Mouse (Mus musculus) stomach, postnatal 0 days (tissue): Measurements from ENCODE around the gene Abcc9. TPM values are rescaled to one million over a fixed set of nuclear protein-coding genes. Genes with fewer than 3 reads are reported as not detected.

Experiments used
- ATAC-seq: fragments of 200-750 bp; cut with Nextera tagmentation; 2 replicates; pipeline ENCODE4 v1.8.0; 2017; ENCODE audit not compliant: low FRiP score, low TSS enrichment
- DNase-seq: peaks from one replicate; pipeline ENCODE4 v3.0.0-alpha.2; 2016; ENCODE audit warnings: low spot score
- H3K27ac ChIP-seq: fragments of 300-500 bp; sonication (generic); replicated peaks from 2 replicates; pipeline ENCODE4 v1.5.1; 2014; ENCODE audit warnings: mild to moderate bottlenecking, control low read depth
- H3K27me3 ChIP-seq: fragments of 300-500 bp; sonication (generic); 2 replicates; pipeline ENCODE4 v1.6.1; 2014; ENCODE audit warnings: low read length; ENCODE audit not compliant: control insufficient read depth, insufficient read depth
- H3K36me3 ChIP-seq: fragments of 300-500 bp; sonication (generic); 2 replicates; pipeline ENCODE4 v1.6.1; 2014; ENCODE audit warnings: low read length, mixed read lengths; ENCODE audit not compliant: control insufficient read depth, insufficient read depth
- H3K4me1 ChIP-seq: fragments of 300-500 bp; sonication (generic); replicated peaks from 2 replicates; pipeline ENCODE4 v1.6.1; 2014; ENCODE audit warnings: antibody characterized with exemption; ENCODE audit not compliant: control insufficient read depth, insufficient read depth
- H3K4me2 ChIP-seq: fragments of 300-500 bp; sonication (generic); replicated peaks from 2 replicates; pipeline ENCODE4 v1.6.1; 2014; ENCODE audit warnings: low read depth, mild to moderate bottlenecking, control low read depth, moderate library complexity
- H3K4me3 ChIP-seq: fragments of 300-500 bp; sonication (generic); 2 replicates; pipeline ENCODE4 v1.5.1; 2014; ENCODE audit warnings: low read depth, low read length, control low read depth
- H3K9ac ChIP-seq: fragments of 300-500 bp; sonication (generic); 2 replicates; pipeline ENCODE4 v1.6.1; 2014; ENCODE audit warnings: mild to moderate bottlenecking, low read length, control low read depth, mixed read lengths
- H3K9me3 ChIP-seq: fragments of 300-500 bp; sonication (generic); 2 replicates; pipeline ENCODE4 v1.6.1; 2016; ENCODE audit warnings: low read length; ENCODE audit not compliant: control insufficient read depth
- CTCF ChIP-seq: IDR thresholded peaks from 2 replicates; pipeline ENCODE4 v1.5.1; 2016; ENCODE audit warnings: antibody characterized with exemption, low read depth, mild to moderate bottlenecking, moderate library complexity
- EP300 ChIP-seq: optimal IDR thresholded peaks from 2 replicates; pipeline ENCODE3; 2016; ENCODE audit warnings: antibody characterized with exemption
- WGBS: fragments of 180-500 bp; shearing (Covaris S2); extraction: QIAGEN DNeasy Blood & Tissue Kit; methylation state at CpG from one replicate; pipeline ENCODE4 v1.1.7; 2014; 5-methylcytosine and 5-hydroxymethylcytosine counted together
- polyA plus RNA-seq: library from polyadenylated mRNA; unstranded; fragments of >200 nt; fragmentation: Nextera tagmentation; extraction: Ambion mirVana; gene quantifications from 2 replicates; pipeline ENCODE4 v1.2.1, GENCODE M21; 2015

Abcc9 gene
- polyA plus RNA-seq, 1 experiment from 2014 or later = 4.6 TPM

GRCm38 (mm10) chr6:142700753-142701152 lies 1.4 kb downstream of the Abcc9 start:
- ATAC-seq = no peak
- H3K9ac ChIP-seq = peak overlapping the region; percentile 45
- H3K4me2 ChIP-seq = peak overlapping the region; percentile 60
- WGBS = 40% methylated on average over 8 of the region's 8 CpGs
- H3K4me1 ChIP-seq = no peaks in the 10 kb centered on the region
- TF ChIP-seq CTCF (no peak), EP300 (no peak)
- no peaks in the 10 kb centered on the region for H3K36me3 ChIP-seq
- peak overlapping the region; percentile 17 for H3K4me3 ChIP-seq
- H3K27me3 ChIP-seq = no peaks in the 10 kb centered on the region
- H3K27ac ChIP-seq = peak overlapping the region; percentile 56; the same call in 1 of the 2 replicates
- no peaks in the 10 kb centered on the region for H3K9me3 ChIP-seq
- no peak for DNase-seq

- Histone ChIP-seq H3K9ac (no peak overlapping the region), H3K4me1 (no peaks in the 10 kb centered on the region), H3K27me3 (no peaks in the 10 kb centered on the region), H3K36me3 (no peaks in the 10 kb centered on the region), H3K9me3 (no peaks in the 10 kb centered on the region), H3K27ac (no peak overlapping the region), H3K4me3 (no peak overlapping the region), H3K4me2 (no peak overlapping the region)
- TF ChIP-seq EP300 (no peak), CTCF (no peak)
- 79% methylated on average over 5 of the region's 5 CpGs for WGBS
- ATAC-seq = no peak
- DNase-seq = no peak
Observed at GRCm38 (mm10) chr6:142692085-142692484, 10.0 kb downstream of the Abcc9 start.

- H3K4me3 ChIP-seq = no peak overlapping the region
- H3K9ac ChIP-seq = no peak overlapping the region
- DNase-seq = no peak
- no peaks in the 10 kb centered on the region for H3K9me3 ChIP-seq
- no peak for TF ChIP-seq CTCF
- TF ChIP-seq EP300 = no peak
- H3K27ac ChIP-seq = no peak overlapping the region
- WGBS = 84% methylated on average over 11 of the region's 11 CpGs
- H3K4me1 ChIP-seq = no peaks in the 10 kb centered on the region
- peaks cover 3% of the 10 kb centered on the region; the same call in 1 of the 2 replicates for H3K36me3 ChIP-seq
- no peaks in the 10 kb centered on the region for H3K27me3 ChIP-seq
- no peak overlapping the region for H3K4me2 ChIP-seq
- ATAC-seq = no peak
Observed at GRCm38 (mm10) chr6:142689673-142690072, 12.4 kb downstream of the Abcc9 start.

GRCm38 (mm10) chr6:142682985-142683691 lies 19.0 kb downstream of the Abcc9 start:
- WGBS = 59% methylated on average over 7 of the region's 7 CpGs
- Histone ChIP-seq H3K4me2 (no peak overlapping the region), H3K27ac (no peak overlapping the region), H3K9me3 (no peaks in the 10 kb centered on the region), H3K36me3 (peaks cover 3% of the 10 kb centered on the region; the same call in 1 of the 2 replicates), H3K9ac (no peak overlapping the region), H3K27me3 (no peaks in the 10 kb centered on the region), H3K4me1 (no peaks in the 10 kb centered on the region), H3K4me3 (no peak overlapping the region)
- DNase-seq (no peak), ATAC-seq (no peak)
- TF ChIP-seq EP300 = no peak
- TF ChIP-seq CTCF = no peak

GRCm38 (mm10) chr6:142670021-142670420 lies 32.1 kb downstream of the Abcc9 start:
- ATAC-seq = no peak
- 67% methylated on average over 2 of the region's 2 CpGs for WGBS
- no peak overlapping the region for H3K27ac ChIP-seq
- H3K4me2 ChIP-seq = no peak overlapping the region
- H3K4me1 ChIP-seq = no peaks in the 10 kb centered on the region
- DNase-seq = no peak
- no peak overlapping the region for H3K4me3 ChIP-seq
- no peak overlapping the region for H3K9ac ChIP-seq
- H3K9me3 ChIP-seq = no peaks in the 10 kb centered on the region; the same call in 1 of the 2 replicates
- no peaks in the 10 kb centered on the region for H3K36me3 ChIP-seq
- no peaks in the 10 kb centered on the region for H3K27me3 ChIP-seq
- TF ChIP-seq EP300 = no peak

DNA sequence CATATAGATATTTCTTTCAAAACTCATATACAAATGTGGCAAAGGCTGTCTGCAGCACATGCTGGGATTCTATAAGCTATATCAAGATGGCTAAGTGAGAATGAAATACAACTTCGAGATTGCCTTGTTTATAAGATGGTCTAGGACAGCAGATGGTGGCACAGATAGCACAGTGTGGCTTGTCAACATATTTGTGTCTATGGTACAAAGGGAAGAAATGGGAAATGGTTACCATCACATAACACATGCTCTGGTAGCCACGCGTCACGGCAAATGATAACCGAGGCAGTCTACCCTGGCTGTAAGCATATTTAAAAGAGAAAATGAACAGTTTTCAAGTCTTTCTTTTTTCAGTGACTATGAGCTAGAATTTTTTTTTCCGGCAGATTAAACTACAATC lies 32.8 kb downstream of the Abcc9 start:
- no peak for ATAC-seq
- Histone ChIP-seq H3K36me3 (no peaks in the 10 kb centered on the region), H3K4me2 (no peak overlapping the region), H3K9ac (no peak overlapping the region), H3K27ac (no peak overlapping the region), H3K4me1 (no peaks in the 10 kb centered on the region), H3K4me3 (no peak overlapping the region), H3K27me3 (no peaks in the 10 kb centered on the region), H3K9me3 (no peaks in the 10 kb centered on the region; the same call in 1 of the 2 replicates)
- 93% methylated on average over 6 of the region's 6 CpGs for WGBS
- DNase-seq = no peak
- TF ChIP-seq EP300 (no peak), CTCF (no peak)
